Comparison of ENCODE assay signal across 20 mouse cellular contexts in genomic region chr10:7943006-7943405, GRCm38 (mm10). TPM values are rescaled to one million over a fixed set of nuclear protein-coding genes. Genes with fewer than 3 reads are reported as not detected.
DNase-seq lines count a peak whose midpoint lies in the region; ATAC-seq and TF ChIP-seq lines count a peak whose summit lies in the region.
"Had no signal": no experiment of that assay in that cellular context is flagged by ENCODE, and none has a peak within 500 bp of the region (broad histone marks: within the 10 kb centered on the region; RNA-seq: fewer than 3 reads in every experiment).

No protein-coding gene starts in this region.

- H3K4me1 ChIP-seq in limb, embryonic 14.5 days (ENCODE audit: control insufficient read depth, insufficient read depth, low read length): peaks cover 5% of the 10 kb centered on the region
- H3K4me1 ChIP-seq in limb, embryonic 10.5 days: 0 out of 2 replicates have a peak, but pooled peaks cover 3% of the 10 kb centered on the region
- H3K4me1 ChIP-seq: forebrain, embryonic 15.5 days had no signal

- H3K9ac ChIP-seq in limb, embryonic 14.5 days (ENCODE audit: low read depth, low read length, severe bottlenecking): no peak overlapping the region
- H3K9ac ChIP-seq: forebrain, embryonic 15.5 days; hindbrain, embryonic 14.5 days had no signal

- peak; percentile 18 for DNase-seq in gastrocnemius, adult 2 months
- DNase-seq in gastrocnemius, postnatal 4 days (ENCODE audit: low spot score in 2 of 2): no peak
- DNase-seq in limb, embryonic 14.5 days (ENCODE audit: low spot score): peak; percentile 14
- no peak for DNase-seq in limb, embryonic 10.5 days (ENCODE audit: low spot score)
- peak; percentile 41 for DNase-seq in embryo, embryonic 11 days
- no peak for DNase-seq in thymus, postnatal 25 days
- no peak for DNase-seq in layer of hippocampus, adult 8-10 months (ENCODE audit: low spot score in 2 of 2)
- DNase-seq: B cell, adult 2 months; cerebellum, postnatal 14 days; heart, adult 2 months; kidney, postnatal 36 days; right cerebral cortex, adult 18-20 months had no signal

- TF ChIP-seq POLR2A in limb, embryonic 14.5 days (IDR thresholded peaks at IDR 0.05; ENCODE audit: borderline replicate concordance, extremely low read depth, insufficient read depth, insufficient read length): no peak
- TF ChIP-seq POLR2A in myocyte (IDR thresholded peaks at IDR 0.05; ENCODE audit: insufficient read length, low read depth): no peak

- H3K79me2 ChIP-seq in myocyte (ENCODE audit: control insufficient read depth, insufficient read depth): peaks cover 100% of the 10 kb centered on the region

- H3K4me2 ChIP-seq in limb, embryonic 14.5 days (replicated peaks; ENCODE audit: low read depth, low read length, severe bottlenecking): no peak overlapping the region
- H3K4me2 ChIP-seq in myocyte (ENCODE audit: low read depth): peak overlapping the region; percentile 35
- H3K4me2 ChIP-seq: forebrain, embryonic 15.5 days; hindbrain, embryonic 14.5 days; liver, embryonic 11.5 days; midbrain, embryonic 11.5 days had no signal

- ATAC-seq in limb, embryonic 14.5 days (ENCODE audit: low FRiP score, low read depth): no peak
- ATAC-seq: forebrain, embryonic 15.5 days; intestine, embryonic 16.5 days; lung, postnatal 0 days had no signal

- no peak overlapping the region for H3K4me3 ChIP-seq in gastrocnemius, adult 2 months
- H3K4me3 ChIP-seq in limb, embryonic 14.5 days (replicated peaks; ENCODE audit: low read length): no peak overlapping the region
- no peak overlapping the region for H3K4me3 ChIP-seq in limb, embryonic 10.5 days
- H3K4me3 ChIP-seq in myocyte: no peak overlapping the region
- H3K4me3 ChIP-seq: forebrain, embryonic 15.5 days; heart, adult 2 months had no signal

- 27% methylated on average over 3 of the region's 3 CpGs for WGBS in limb, embryonic 14.5 days
- WGBS in limb, embryonic 10.5 days: 31% methylated on average over 3 of the region's 3 CpGs

- intact Hi-C loops in gastrocnemius, adult 2 months (cut with DNase I): no loop called here

- peaks cover 9% of the 10 kb centered on the region; the same call in 1 of the 2 replicates for H3K9me3 ChIP-seq in limb, embryonic 14.5 days (ENCODE audit: control insufficient read depth, low read length)
- H3K9me3 ChIP-seq in limb, embryonic 10.5 days (replicated peaks): no peaks in the 10 kb centered on the region
- H3K9me3 ChIP-seq: forebrain, embryonic 15.5 days; G1E had no signal

- no peak overlapping the region for H3ac ChIP-seq in myocyte (ENCODE audit: control insufficient read depth, insufficient read length)

- H3K27me3 ChIP-seq in limb, embryonic 14.5 days (ENCODE audit: control insufficient read depth, insufficient read depth, low read length): no peaks in the 10 kb centered on the region
- H3K27me3 ChIP-seq in limb, embryonic 10.5 days (ENCODE audit: low read depth, poor library complexity, severe bottlenecking): no peaks in the 10 kb centered on the region
- no peaks in the 10 kb centered on the region for H3K27me3 ChIP-seq in myocyte (ENCODE audit: control insufficient read depth, insufficient read depth, insufficient read length)
- H3K27me3 ChIP-seq: forebrain, embryonic 15.5 days had no signal

- H3K36me3 ChIP-seq in limb, embryonic 14.5 days (ENCODE audit: control insufficient read depth, insufficient read depth, low read length): 0 out of 2 replicates have a peak, but pooled peaks cover 5% of the 10 kb centered on the region
- peaks cover 28% of the 10 kb centered on the region for H3K36me3 ChIP-seq in limb, embryonic 10.5 days
- peaks cover 5% of the 10 kb centered on the region for H3K36me3 ChIP-seq in myocyte (ENCODE audit: control insufficient read depth, insufficient read depth)

- H3K27ac ChIP-seq in gastrocnemius, adult 2 months: no peak overlapping the region; the same call in 1 of the 2 replicates
- H3K27ac ChIP-seq in limb, embryonic 14.5 days (replicated peaks; ENCODE audit: low read depth, low read length): no peak overlapping the region
- no peak overlapping the region for H3K27ac ChIP-seq in limb, embryonic 10.5 days
- H3K27ac ChIP-seq: forebrain, embryonic 15.5 days; heart, adult 2 months; hindbrain, embryonic 14.5 days had no signal

- TF ChIP-seq CTCF in gastrocnemius, adult 2 months (IDR thresholded peaks at IDR 0.05): no peak

TF ChIP-seq in myocyte, 11 proteins besides CTCF, POLR2A, EP300 and RAD21:
- no peak for TF ChIP-seq MYOD1 (IDR thresholded peaks at IDR 0.05; ENCODE audit: control insufficient read depth in 1 of 3, insufficient read length in 2 of 3, low read depth in 2 of 3)
- TF ChIP-seq USF1 (IDR thresholded peaks at IDR 0.05; ENCODE audit: low read depth): no peak

RNA-seq across cellular contexts. Expression of gene Tab2, which starts 13.0 kb away (rescaled TPM):
- 100 to 1,000 TPM in 1 of 2 experiments, 10 to 100 TPM in 1; 96.2 to 100 TPM for total RNA-seq in gastrocnemius, adult 2 months (2021)
- total RNA-seq in gastrocnemius, postnatal 4 days (2021): 10 to 100 TPM; 67.7 to 75.0 TPM
- polyA plus RNA-seq in limb, embryonic 14.5 days (2012; rRNA removed): 75.3 and 94.7 TPM in 2 replicates
- polyA plus RNA-seq in limb, embryonic 14.5 days (2014; fragmentation: Nextera tagmentation; extraction: Ambion mirVana): 36.2 and 39.4 TPM in 2 replicates
- 14.0 and 19.7 TPM in 2 replicates for polyA plus RNA-seq in limb, embryonic 10.5 days (2016; fragmentation: Nextera tagmentation; extraction: Ambion mirVana)
- 34.0 TPM for polyA plus RNA-seq in myocyte (2012; fragmentation: generic; extraction: Trizol)
- total RNA-seq in layer of hippocampus, adult 8-10 months (2022): 10 to 100 TPM; 61.6 to 69.0 (median 66.4) TPM

Comparison
In these comparisons a context has a peak if more than half of its experiments do, and no peak if none do; other contexts are left out.
1. DNase-seq: peak in gastrocnemius, adult 2 months (single experiment), limb, embryonic 14.5 days (single experiment) and embryo, embryonic 11 days (single experiment); none in gastrocnemius, postnatal 4 days (0 of 2), limb, embryonic 10.5 days (single experiment), thymus, postnatal 25 days (single experiment) and layer of hippocampus, adult 8-10 months (0 of 2).